Mouse (Mus musculus): ENCODE data around the gene Pla2g4e. TPM values are rescaled to one million over a fixed set of nuclear protein-coding genes. Genes with fewer than 3 reads are reported as not detected.

Gene Pla2g4e
- polyA plus RNA-seq, 1 experiment from 2014 or later, result 0.21 TPM

DNA sequence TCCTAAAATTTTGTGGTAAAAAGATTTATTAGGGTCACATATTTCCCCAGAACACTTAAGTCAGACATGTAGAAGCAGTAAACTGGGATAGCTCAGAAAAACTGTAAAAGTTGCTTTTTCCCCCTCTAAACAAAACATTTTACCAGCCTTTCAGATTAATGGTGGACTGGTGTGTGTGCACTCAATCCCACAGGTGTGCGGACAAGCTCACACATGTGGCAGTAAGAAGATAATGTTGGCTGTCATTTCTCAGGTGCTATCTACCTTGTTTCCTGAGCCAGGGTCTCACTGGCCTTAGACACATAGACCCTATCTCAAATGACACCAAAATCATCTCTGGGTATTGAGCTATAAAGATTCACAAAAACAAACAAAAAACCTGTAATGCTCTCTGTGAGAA lies 119.7 kb downstream of the Pla2g4e start:
- H3K4me1 ChIP-seq (replicated peaks), result peaks cover 11% of the 10 kb centered on the region; the same call in 1 of the 2 replicates
- no peaks in the 10 kb centered on the region for H3K9me3 ChIP-seq
- no peaks in the 10 kb centered on the region for H3K27me3 ChIP-seq (ENCODE audit: insufficient read depth, poor library complexity, severe bottlenecking)
- 100% methylated on average over 1 of the region's 1 CpGs for WGBS
- no peak overlapping the region for H3K27ac ChIP-seq
- H3K4me3 ChIP-seq, result no peak overlapping the region
- no peaks in the 10 kb centered on the region for H3K36me3 ChIP-seq
- no peak for DNase-seq (ENCODE audit: low spot score)

DNA sequence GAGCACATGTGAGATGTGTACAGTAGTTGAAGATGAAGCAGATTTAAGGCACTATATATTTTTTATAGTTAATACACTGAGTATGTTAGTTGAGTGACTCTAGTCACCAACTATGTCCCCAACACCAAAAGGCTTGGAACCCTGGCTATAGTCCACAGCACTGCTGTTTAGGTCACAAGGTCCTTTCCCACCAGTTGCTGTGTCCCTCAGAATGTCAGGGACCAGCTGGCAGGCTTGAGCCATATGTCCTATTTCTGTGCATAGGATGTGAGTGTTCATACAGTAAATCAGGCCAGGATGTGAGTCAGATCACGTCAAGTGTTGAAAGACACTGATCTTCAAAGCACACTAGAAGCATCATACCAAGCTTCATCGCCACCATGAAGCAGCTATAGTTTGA lies 120.2 kb downstream of the Pla2g4e start:
- Histone ChIP-seq H3K36me3 (no peaks in the 10 kb centered on the region), H3K9me3 (no peaks in the 10 kb centered on the region), H3K27me3 (ENCODE audit: insufficient read depth, poor library complexity, severe bottlenecking) (no peaks in the 10 kb centered on the region), H3K27ac (no peak overlapping the region), H3K4me3 (no peak overlapping the region), H3K4me1 (replicated peaks) (peaks cover 11% of the 10 kb centered on the region; the same call in 1 of the 2 replicates)
- no peak for DNase-seq (ENCODE audit: low spot score)
- WGBS, result 93% methylated on average over 2 of the region's 2 CpGs

DNA sequence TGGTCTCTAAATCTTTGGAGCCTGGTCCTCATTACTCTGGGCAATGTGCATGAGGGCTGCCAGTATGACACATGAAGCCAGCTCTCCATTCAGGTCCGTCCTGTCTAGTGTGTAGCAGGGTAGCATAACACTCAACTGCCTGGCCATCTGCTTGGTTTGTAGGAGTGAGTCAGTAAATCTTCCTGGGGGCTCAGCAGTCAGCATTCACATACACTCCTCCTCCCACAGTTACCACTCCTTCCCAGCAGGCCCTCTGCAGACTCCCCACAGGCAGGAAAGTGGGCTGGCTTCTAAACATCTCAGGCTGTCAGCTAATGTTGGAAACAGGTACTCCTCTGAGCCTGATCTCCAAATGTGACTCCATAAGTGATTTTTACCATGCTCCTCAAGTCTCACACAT lies 121.0 kb downstream of the Pla2g4e start:
- no peaks in the 10 kb centered on the region for H3K9me3 ChIP-seq
- no peak for DNase-seq (ENCODE audit: low spot score)
- no peaks in the 10 kb centered on the region for H3K27me3 ChIP-seq (ENCODE audit: insufficient read depth, poor library complexity, severe bottlenecking)
- 68% methylated on average over 1 of the region's 1 CpGs for WGBS
- H3K27ac ChIP-seq, result no peak overlapping the region
- H3K4me1 ChIP-seq (replicated peaks), result peaks cover 7% of the 10 kb centered on the region; the same call in 1 of the 2 replicates
- H3K36me3 ChIP-seq, result no peaks in the 10 kb centered on the region
- no peak overlapping the region for H3K4me3 ChIP-seq

DNA sequence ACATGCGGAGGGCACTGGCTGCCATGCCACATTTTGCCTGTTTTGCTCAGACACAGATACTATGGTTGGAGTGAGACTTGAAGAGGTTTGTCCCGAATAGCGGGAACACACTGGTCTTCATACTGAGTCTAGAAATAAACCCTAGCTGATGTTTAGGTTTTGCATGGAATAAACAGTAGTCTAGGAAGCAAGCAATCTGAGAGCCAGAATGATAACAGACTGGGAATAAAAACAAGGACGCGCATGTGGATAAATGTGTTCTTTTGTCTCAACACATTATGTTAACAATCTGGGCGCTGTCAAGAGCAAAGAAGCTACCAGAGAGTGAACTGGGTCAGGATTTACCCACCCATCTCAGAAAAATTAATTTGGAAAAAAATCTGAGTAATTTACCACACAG lies 122.2 kb downstream of the Pla2g4e start:
- DNase-seq (ENCODE audit: low spot score), result no peak
- no peaks in the 10 kb centered on the region for H3K9me3 ChIP-seq
- H3K36me3 ChIP-seq, result no peaks in the 10 kb centered on the region
- H3K4me3 ChIP-seq, result no peak overlapping the region
- 95% methylated on average over 6 of the region's 6 CpGs for WGBS
- no peaks in the 10 kb centered on the region; the same call in 1 of the 2 replicates for H3K4me1 ChIP-seq (replicated peaks)
- no peaks in the 10 kb centered on the region for H3K27me3 ChIP-seq (ENCODE audit: insufficient read depth, poor library complexity, severe bottlenecking)
- H3K27ac ChIP-seq, result no peak overlapping the region

DNA sequence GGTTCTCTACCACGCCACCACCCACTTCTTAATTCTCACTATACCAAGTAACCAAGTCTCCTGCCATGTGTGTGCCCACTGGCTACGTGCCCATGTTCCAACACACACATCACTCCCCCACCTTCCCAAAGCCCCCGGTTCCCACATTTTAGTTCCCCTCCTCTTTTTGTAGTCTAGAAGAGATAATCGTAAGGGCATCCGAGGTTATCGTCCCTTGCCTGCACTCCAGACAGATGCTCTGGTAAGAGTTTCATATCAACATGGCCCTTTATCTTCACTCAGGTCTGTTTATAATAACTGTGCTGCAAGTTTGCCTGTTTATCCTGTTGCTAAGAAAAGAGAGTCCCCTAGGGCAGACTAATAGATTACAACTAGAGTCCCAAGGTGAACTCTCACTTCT lies 127.8 kb downstream of the Pla2g4e start:
- DNase-seq (ENCODE audit: low spot score), result no peak
- Histone ChIP-seq H3K36me3 (no peaks in the 10 kb centered on the region), H3K4me3 (no peak overlapping the region), H3K9me3 (no peaks in the 10 kb centered on the region), H3K27ac (no peak overlapping the region), H3K27me3 (ENCODE audit: insufficient read depth, poor library complexity, severe bottlenecking) (no peaks in the 10 kb centered on the region), H3K4me1 (replicated peaks) (no peaks in the 10 kb centered on the region)
- 93% methylated on average over 6 of the region's 6 CpGs for WGBS

Other genes starting within 250 kb of the Pla2g4e start
- gene Jmjd7, start 217.9 kb downstream of the Pla2g4e start, polyA plus RNA-seq (2016; fragmentation: Nextera tagmentation; extraction: Ambion mirVana), result 24.2 and 25.1 TPM in 2 replicates
- 3.3 and 6.0 TPM in 2 replicates for gene Gm28042, start 217.8 kb downstream of the Pla2g4e start, polyA plus RNA-seq (2016; fragmentation: Nextera tagmentation; extraction: Ambion mirVana)
- 3.2 and 3.8 TPM in 2 replicates for gene Pla2g4b, start 211.9 kb downstream of the Pla2g4e start, polyA plus RNA-seq (2016; fragmentation: Nextera tagmentation; extraction: Ambion mirVana)
- 24.8 and 26.5 TPM in 2 replicates for gene Ehd4, start 90.7 kb downstream of the Pla2g4e start, polyA plus RNA-seq (2016; fragmentation: Nextera tagmentation; extraction: Ambion mirVana)
- gene Pla2g4d, start 43.9 kb upstream of the Pla2g4e start, polyA plus RNA-seq (2016; fragmentation: Nextera tagmentation; extraction: Ambion mirVana), result 0.04 TPM in 1 of 2 replicates, not detected in the other
- gene Pla2g4f, start 68.8 kb upstream of the Pla2g4e start, polyA plus RNA-seq (2016; fragmentation: Nextera tagmentation; extraction: Ambion mirVana), result not detected in 2 replicates
- 27.1 and 36.0 TPM in 2 replicates for gene Vps39, start 107.8 kb upstream of the Pla2g4e start, polyA plus RNA-seq (2016; fragmentation: Nextera tagmentation; extraction: Ambion mirVana)
- gene Ganc, start 158.6 kb upstream of the Pla2g4e start, polyA plus RNA-seq (2016; fragmentation: Nextera tagmentation; extraction: Ambion mirVana), result 8.0 and 8.2 TPM in 2 replicates
- 4.9 and 5.2 TPM in 2 replicates for gene Tmem87a, start 158.8 kb upstream of the Pla2g4e start, polyA plus RNA-seq (2016; fragmentation: Nextera tagmentation; extraction: Ambion mirVana)
- 1.6 and 2.6 TPM in 2 replicates for gene Capn3, start 210.7 kb upstream of the Pla2g4e start, polyA plus RNA-seq (2016; fragmentation: Nextera tagmentation; extraction: Ambion mirVana)

Data from hindbrain, embryonic 10.5 days (tissue).